Mouse (Mus musculus): Measurements from ENCODE around the gene Srrm4.
"Not testable (repeated sequence)": the region's sequence is repeated elsewhere in the genome, so short reads cannot be mapped to it uniquely, and the experiment has no call there.

Gene Srrm4

GRCm38 (mm10) chr5:116442697-116443458 is 148.7 kb downstream of the Srrm4 start:
- DNase-seq (ENCODE audit: low read depth, low spot score), result no peak

- no peak for DNase-seq (ENCODE audit: low read depth, low spot score)
Measured at GRCm38 (mm10) chr5:116440251-116440650, 151.4 kb downstream of the Srrm4 start.

- no peak for DNase-seq (ENCODE audit: low read depth, low spot score)
Measured at GRCm38 (mm10) chr5:116438328-116438727, 153.3 kb downstream of the Srrm4 start.

GRCm38 (mm10) chr5:116436117-116436516 is 155.5 kb downstream of the Srrm4 start:
- DNase-seq (ENCODE audit: low read depth, low spot score), result no peak

GRCm38 (mm10) chr5:116434976-116435850 is 156.4 kb downstream of the Srrm4 start:
- DNase-seq (ENCODE audit: low read depth, low spot score), result no peak

GRCm38 (mm10) chr5:116432871-116433270 is 158.7 kb downstream of the Srrm4 start:
- DNase-seq (ENCODE audit: low read depth, low spot score), result no peak

GRCm38 (mm10) chr5:116426701-116427100 is 164.9 kb downstream of the Srrm4 start:
- no peak for DNase-seq (ENCODE audit: low read depth, low spot score)

GRCm38 (mm10) chr5:116425709-116426108 is 165.9 kb downstream of the Srrm4 start:
- not testable (repeated sequence) for DNase-seq (ENCODE audit: low read depth, low spot score)

- DNase-seq (ENCODE audit: low read depth, low spot score), result no peak
Measured at GRCm38 (mm10) chr5:116425273-116425672, 166.3 kb downstream of the Srrm4 start.

- no peak for DNase-seq (ENCODE audit: low read depth, low spot score)
Measured at GRCm38 (mm10) chr5:116423746-116424145, 167.9 kb downstream of the Srrm4 start.

GRCm38 (mm10) chr5:116422699-116423201 is 168.9 kb downstream of the Srrm4 start, which contains the start of gene Hspb8:
Hspb8 (minus strand) TSS chr5:116422864.
- DNase-seq (ENCODE audit: low read depth, low spot score), result peak; percentile 54

GRCm38 (mm10) chr5:116421791-116422481 is 169.7 kb downstream of the Srrm4 start:
- DNase-seq (ENCODE audit: low read depth, low spot score), result no peak

GRCm38 (mm10) chr5:116420759-116421225 is 170.8 kb downstream of the Srrm4 start:
- DNase-seq (ENCODE audit: low read depth, low spot score), result peak; percentile 67

GRCm38 (mm10) chr5:116420213-116420612 is 171.4 kb downstream of the Srrm4 start:
- no peak for DNase-seq (ENCODE audit: low read depth, low spot score)

GRCm38 (mm10) chr5:116419322-116420045 is 172.1 kb downstream of the Srrm4 start:
- DNase-seq (ENCODE audit: low read depth, low spot score), result no peak

- DNase-seq (ENCODE audit: low read depth, low spot score), result no peak
Measured at GRCm38 (mm10) chr5:116416208-116416607, 175.4 kb downstream of the Srrm4 start.

GRCm38 (mm10) chr5:116409689-116410590 is 181.7 kb downstream of the Srrm4 start:
- no peak for DNase-seq (ENCODE audit: low read depth, low spot score)

GRCm38 (mm10) chr5:116408965-116409364 is 182.7 kb downstream of the Srrm4 start:
- DNase-seq (ENCODE audit: low read depth, low spot score), result no peak

GRCm38 (mm10) chr5:116407936-116408335 is 183.7 kb downstream of the Srrm4 start:
- DNase-seq (ENCODE audit: low read depth, low spot score), result no peak

- DNase-seq (ENCODE audit: low read depth, low spot score), result no peak
Measured at GRCm38 (mm10) chr5:116407321-116407720, 184.3 kb downstream of the Srrm4 start.
